Mouse (Mus musculus): ENCODE data around the gene Cyp26a1. TPM values are rescaled to one million over a fixed set of nuclear protein-coding genes. Genes with fewer than 3 reads are reported as not detected.

Cyp26a1 gene
- total RNA-seq (2021): under 1 TPM; 0.46 to 0.59 TPM
- long read RNA-seq, experiment 1, partial matches to known transcripts: 1 of 1 reads
- long read RNA-seq, experiment 1, other reads (novel, unspliced or antisense): 0 of 1 reads
- long read RNA-seq, experiment 2, partial matches to known transcripts: 0 of 2 reads
- long read RNA-seq, experiment 2, other reads (novel, unspliced or antisense): 0 of 2 reads

DNA sequence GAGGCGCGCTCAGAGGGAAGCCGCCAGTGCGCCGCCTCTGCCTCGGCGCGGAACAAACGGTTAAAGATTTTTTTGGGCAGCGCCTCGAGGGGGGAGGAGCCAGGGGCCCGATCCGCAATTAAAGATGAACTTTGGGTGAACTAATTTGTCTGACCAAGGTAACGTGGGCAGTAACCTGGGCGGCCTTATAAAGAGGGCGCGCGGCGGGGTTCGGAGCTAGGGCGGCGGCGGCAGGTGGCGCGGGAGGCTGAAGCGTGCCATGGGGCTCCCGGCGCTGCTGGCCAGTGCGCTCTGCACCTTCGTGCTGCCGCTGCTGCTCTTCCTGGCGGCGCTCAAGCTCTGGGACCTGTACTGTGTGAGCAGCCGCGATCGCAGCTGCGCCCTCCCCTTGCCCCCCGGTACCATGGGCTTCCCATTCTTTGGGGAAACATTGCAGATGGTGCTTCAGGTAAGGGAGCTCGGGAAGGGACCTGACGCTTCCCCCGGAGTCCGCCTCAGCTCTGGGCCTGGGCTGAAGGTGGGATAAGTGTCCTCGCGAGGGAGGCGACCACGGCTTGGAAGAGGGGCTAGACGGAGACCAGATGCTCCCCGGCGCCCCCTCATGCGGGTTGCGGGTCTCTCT is at the start of gene Cyp26a1:
TSS of gene Cyp26a1 (plus strand) at position 148 of the 622 bp plus-strand sequence.
- DNase-seq (ENCODE audit: low spot score in 2 of 2): no peak
- no peak within 1 kb of the TSS for H3K27ac ChIP-seq
- peak within 1 kb of the TSS; percentile 44 for H3K4me3 ChIP-seq
- no peak for TF ChIP-seq CTCF (conservative IDR thresholded peaks at IDR 0.05)

DNA sequence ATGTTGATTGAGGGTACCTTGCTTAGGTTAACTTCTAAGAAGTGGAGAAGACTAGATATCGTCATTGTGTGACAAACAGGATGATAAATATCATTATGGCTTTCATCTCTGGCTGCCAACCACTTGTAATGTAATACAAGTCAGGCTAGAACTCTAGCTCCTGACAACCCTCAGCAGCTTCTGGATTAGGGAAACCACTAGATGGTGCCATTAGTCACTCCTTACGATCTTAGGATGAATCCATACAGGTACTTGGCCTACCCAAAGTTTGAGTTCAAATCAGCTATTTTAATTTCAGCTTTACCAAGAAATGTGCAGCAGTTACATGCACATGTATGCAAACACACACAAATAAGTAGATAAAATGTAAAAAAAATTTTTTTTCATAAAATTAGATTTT is 49.6 kb upstream of the Cyp26a1 start:
- TF ChIP-seq CTCF (conservative IDR thresholded peaks at IDR 0.05): peak; percentile 68
- Histone ChIP-seq H3K4me3 (no peak overlapping the region), H3K27ac (no peak overlapping the region)
- DNase-seq (ENCODE audit: low spot score in 2 of 2): no peak

DNA sequence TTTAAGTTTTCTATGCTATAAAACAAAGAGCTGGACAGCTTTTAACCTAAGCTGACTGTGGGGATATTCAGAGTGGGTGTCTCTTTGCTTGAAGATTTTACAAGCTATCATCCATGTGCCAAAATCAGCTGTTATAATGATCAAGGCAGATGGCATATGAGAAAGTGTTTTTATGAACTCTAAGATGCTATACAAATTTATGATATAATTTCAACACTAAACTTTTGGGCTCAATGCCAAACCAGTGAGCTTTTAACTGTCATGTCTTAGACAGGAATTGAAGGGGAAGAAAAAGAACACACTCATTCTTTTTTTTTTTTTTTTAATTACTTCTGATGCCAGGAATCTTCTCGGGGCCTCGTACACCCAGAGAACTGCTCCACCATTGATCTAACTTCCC is 47.1 kb upstream of the Cyp26a1 start:
- no peak overlapping the region for H3K4me3 ChIP-seq
- peak in 1 of 2 experiments; percentile 42 for DNase-seq (ENCODE audit: low spot score in 2 of 2)
- TF ChIP-seq CTCF (conservative IDR thresholded peaks at IDR 0.05): no peak
- H3K27ac ChIP-seq: no peak overlapping the region

DNA sequence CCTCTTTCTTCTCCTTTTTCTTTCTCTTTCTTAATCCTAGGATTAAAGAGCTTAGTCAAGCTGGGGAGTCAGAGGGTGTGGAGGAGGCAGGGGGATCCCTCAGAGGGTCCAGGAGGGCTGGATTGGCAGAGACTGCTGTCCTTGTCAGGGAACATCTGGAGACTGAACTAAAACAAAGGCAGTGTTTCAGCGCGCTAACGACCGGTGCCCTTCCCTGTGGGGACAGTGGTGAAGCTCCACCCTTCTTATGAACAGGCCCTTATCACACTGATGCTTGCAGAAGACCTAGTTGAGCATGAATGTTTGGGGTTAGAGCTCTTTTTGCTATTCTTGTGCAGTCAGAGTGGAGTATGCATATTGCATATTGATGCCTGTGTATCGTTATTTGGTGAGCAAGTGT is 43.6 kb upstream of the Cyp26a1 start:
- Histone ChIP-seq H3K4me3 (no peak overlapping the region), H3K27ac (no peak overlapping the region)
- no peak for TF ChIP-seq CTCF (conservative IDR thresholded peaks at IDR 0.05)

DNA sequence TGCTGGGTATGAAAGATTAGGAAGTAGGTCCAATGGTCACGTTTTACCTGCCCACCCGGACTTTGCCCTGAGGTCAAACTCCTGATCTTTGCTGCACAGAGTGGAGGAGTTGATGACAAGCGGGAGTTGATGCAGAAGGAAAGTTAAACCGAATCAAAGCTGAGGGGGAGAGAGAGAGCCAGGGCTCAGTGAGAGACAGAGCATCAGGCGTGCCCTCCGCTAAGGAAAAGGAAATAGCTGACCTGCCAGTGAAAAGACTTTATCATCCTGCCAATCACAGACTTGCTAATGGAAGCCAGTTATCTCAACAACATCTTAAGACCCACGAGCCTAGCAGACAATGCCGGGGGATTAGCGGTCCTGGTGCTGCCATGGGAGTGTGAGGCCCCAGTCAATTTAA is 41.2 kb upstream of the Cyp26a1 start:
- Histone ChIP-seq H3K4me3 (no peak overlapping the region), H3K27ac (no peak overlapping the region)
- no peak for DNase-seq (ENCODE audit: low spot score in 2 of 2)
- no peak for TF ChIP-seq CTCF (conservative IDR thresholded peaks at IDR 0.05)

More for the DNA sequence above, 43.6 kb upstream of the Cyp26a1 start:
- DNase-seq (ENCODE audit: low spot score in 2 of 2): no peak

DNA sequence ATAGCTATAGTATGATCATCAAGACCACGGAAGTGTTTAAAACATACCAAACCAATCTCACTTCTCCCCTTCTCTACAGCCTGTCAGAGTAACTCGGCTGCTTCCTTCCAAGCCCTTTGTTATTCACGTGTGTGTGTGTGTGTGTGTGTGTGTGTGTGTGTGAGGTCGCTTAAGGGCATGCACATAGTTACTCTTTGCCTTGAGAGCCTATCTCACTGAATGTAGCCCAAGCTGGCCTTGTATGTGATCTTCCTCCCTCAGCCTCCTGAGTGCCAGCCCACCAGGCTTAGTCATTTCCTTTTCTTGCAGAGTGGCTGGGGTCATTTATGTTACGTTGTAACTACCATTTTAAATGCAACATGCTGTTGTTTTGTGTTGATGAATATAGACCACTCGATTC is 32.3 kb upstream of the Cyp26a1 start:
- TF ChIP-seq CTCF (conservative IDR thresholded peaks at IDR 0.05): no peak
- DNase-seq (ENCODE audit: low spot score in 2 of 2): no peak
- no peak overlapping the region for H3K27ac ChIP-seq
- H3K4me3 ChIP-seq: no peak overlapping the region

DNA sequence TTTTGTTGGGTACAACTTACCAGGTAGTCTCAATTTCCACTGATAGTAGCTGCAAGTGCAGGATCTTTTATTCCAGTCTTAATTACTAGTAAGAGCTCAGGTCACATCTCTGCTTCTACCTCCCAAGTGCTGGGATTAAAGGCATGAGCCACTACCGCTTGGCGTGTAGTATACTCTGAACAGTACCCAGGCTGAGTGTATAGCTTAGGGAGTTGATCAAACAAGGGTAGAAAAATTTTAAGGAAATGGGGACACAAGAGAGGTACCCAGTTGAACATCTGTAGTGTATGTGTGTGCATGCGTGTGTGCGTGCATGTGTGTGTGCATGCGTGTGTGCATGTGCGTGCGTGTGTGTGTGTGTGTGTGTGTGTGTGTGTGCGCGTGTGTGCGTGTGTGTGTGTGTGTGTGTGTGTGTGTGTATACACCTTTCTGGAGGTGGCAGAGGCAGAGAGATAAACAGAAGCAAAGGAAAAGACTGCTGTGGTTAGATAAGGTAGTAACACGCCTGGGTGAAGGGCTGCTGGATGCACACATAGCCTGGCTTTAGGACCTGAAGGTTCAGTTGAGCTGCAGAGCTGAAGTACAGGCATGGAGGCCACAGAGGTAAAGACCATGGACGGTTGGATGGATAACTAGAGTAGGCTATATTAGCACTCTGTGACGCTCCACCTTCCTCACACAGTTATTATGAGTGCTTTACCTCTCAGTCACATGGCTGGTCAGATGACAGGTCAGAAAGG is 29.6 kb upstream of the Cyp26a1 start:
- no peak for DNase-seq (ENCODE audit: low spot score in 2 of 2)
- no peak overlapping the region for H3K4me3 ChIP-seq
- TF ChIP-seq CTCF (conservative IDR thresholded peaks at IDR 0.05): no peak

DNA sequence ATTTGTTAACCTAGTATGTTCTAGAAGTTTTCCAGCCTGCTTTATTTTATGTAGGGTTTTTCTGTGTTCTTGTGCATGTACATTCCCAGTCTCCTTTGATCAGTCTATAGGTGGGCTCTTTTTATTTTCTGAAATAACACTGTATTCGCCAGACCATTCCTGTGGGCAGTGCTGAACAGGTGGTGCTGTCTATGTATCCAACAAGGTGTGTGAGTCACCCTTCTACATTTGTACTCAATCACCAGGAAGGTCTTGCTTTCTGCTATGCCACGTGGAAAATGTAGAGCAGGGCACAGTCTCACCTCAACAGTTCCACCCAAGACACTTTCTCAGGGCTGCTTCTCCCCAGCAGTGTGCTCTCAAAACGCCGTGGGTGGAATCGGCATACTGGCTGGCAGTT is 28.9 kb upstream of the Cyp26a1 start:
- no peak overlapping the region for H3K4me3 ChIP-seq
- no peak overlapping the region for H3K27ac ChIP-seq
- DNase-seq (ENCODE audit: low spot score in 2 of 2): no peak
- TF ChIP-seq CTCF (conservative IDR thresholded peaks at IDR 0.05): no peak

More for the DNA sequence above, 29.6 kb upstream of the Cyp26a1 start:
- H3K27ac ChIP-seq: no peak overlapping the region

DNA sequence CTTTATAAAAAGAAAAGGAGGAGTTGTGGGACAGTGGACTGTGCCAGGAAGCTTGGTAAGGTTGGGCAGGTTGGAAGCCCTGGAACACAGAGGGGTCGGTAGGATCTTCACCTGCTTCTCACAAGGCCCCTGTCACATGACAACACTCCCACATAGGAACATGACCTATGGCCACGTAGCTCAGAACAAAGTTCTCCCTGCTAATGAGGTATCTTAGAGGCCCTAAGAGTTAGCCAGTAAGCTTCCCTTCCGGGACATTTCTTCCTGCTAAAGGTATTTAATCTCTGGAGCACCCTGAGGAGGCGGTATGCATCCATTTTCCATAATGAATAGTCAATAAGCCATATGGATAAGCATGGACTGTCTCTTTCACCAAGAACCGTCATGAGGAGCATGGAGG is 28.1 kb upstream of the Cyp26a1 start:
- Histone ChIP-seq H3K4me3 (no peak overlapping the region), H3K27ac (no peak overlapping the region)
- no peak for TF ChIP-seq CTCF (conservative IDR thresholded peaks at IDR 0.05)
- no peak for DNase-seq (ENCODE audit: low spot score in 2 of 2)

DNA sequence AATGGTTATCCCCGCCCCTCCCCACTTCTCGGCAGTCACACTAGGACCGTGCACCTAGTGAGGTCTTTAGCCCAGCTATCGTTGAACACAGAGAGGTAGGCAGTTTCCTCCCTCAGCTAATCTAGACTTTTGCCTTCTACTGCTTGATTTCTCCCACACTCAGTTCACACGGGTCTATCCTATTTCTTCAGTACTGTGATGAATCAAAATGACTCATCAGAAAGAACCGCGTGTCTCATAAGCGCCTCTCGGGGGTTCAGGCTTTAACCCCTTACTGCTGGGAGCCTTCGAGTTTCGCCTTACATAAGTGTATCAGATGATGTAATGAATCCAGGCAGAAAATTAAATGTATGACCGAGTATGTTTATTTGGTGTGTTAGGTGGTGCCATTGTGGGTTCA is 24.2 kb upstream of the Cyp26a1 start:
- DNase-seq (ENCODE audit: low spot score in 2 of 2): no peak
- Histone ChIP-seq H3K4me3 (no peak overlapping the region), H3K27ac (no peak overlapping the region)
- TF ChIP-seq CTCF (conservative IDR thresholded peaks at IDR 0.05): no peak

DNA sequence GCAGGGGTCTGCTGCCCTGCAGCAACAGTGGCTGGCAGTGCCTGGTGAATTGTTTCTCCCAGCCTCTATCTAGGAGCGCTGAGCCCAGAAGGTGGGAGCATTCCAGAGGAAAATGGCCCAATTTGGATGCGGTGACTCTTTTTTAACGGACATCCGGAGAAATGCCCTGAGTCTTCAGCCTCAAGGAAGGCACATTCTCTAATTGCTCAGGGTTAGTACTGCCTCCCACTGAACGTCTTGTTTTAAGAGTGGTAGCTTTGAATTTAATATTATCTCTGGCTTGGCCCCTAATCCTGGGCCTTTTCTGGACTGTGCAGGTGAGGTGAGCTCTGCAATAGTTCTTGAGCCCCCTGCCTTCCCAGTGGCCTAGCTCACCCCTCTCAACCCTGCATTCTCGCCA is 12.3 kb upstream of the Cyp26a1 start, which contains the start of gene Cyp26c1:
TSS of gene Cyp26c1 (plus strand) at position 301 of the 400 bp plus-strand sequence.
- Histone ChIP-seq H3K4me3 (no peak within 1 kb of the TSS), H3K27ac (no peak within 1 kb of the TSS)
- no peak for DNase-seq (ENCODE audit: low spot score in 2 of 2)
- TF ChIP-seq CTCF (conservative IDR thresholded peaks at IDR 0.05): no peak

DNA sequence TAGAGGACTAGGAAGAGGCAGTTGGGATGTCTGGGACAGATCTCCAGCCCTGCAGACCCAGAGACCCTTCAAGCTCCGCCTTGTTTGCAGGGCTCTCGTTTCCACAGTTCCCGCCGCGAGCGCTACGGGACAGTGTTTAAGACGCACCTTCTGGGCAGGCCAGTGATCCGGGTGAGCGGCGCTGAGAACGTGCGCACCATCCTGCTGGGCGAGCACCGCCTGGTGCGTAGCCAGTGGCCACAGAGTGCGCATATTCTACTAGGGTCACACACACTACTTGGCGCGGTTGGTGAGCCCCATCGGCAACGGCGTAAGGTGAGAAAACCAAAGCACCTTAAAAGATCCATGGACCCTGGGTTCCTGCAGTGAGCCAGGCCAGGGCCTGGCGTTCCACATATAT is 11.3 kb upstream of the Cyp26a1 start:
- no peak for TF ChIP-seq CTCF (conservative IDR thresholded peaks at IDR 0.05)
- Histone ChIP-seq H3K27ac (no peak overlapping the region), H3K4me3 (no peak overlapping the region)
- DNase-seq (ENCODE audit: low spot score in 2 of 2): no peak

DNA sequence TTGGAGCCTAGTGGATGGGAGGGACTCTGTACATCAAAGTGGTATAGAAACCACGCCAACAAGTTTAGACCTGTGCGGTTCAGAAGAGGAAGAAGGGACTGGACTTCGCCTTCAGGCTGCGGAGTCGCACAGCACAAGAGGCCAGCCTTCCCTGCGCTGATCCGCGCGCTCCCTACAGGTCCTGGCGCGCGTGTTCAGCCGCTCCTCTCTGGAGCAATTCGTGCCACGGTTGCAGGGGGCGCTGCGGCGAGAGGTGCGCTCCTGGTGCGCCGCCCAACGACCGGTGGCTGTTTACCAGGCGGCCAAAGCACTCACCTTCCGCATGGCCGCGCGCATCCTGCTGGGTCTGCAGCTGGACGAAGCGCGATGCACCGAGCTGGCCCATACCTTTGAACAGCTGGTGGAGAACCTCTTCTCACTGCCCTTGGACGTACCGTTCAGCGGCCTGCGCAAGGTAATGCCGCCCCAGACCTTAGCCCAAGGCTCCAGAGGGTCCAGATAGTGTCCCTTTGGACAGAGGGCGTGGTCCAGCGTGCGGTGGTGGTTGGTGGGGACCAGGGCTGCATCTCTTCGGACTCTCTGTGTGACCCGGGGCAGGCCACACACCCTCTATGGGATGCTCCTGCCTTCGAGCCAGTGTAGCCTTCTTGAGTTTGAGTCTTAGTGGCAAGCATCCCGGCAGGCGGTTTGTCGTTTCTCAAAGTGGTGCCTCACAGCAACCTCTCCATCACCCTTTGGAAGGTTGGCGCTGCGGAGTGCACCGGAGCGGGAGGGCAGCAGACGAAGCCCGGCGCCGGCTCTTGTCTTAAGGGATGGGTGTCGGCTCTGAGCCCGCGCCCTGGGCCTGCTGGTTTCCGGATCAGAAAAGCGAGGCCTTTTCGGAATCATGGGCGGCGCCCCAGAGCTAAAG is 10.4 kb upstream of the Cyp26a1 start:
- DNase-seq (ENCODE audit: low spot score in 2 of 2): no peak
- no peak overlapping the region for H3K27ac ChIP-seq
- TF ChIP-seq CTCF (conservative IDR thresholded peaks at IDR 0.05): peak; percentile 53
- no peak overlapping the region for H3K4me3 ChIP-seq
